Mouse (Mus musculus) hematopoietic stem cell, adult 5-6 weeks (primary cell): Measurements from ENCODE around the gene Olfr384. TPM values are rescaled to one million over a fixed set of nuclear protein-coding genes. Genes with fewer than 3 reads are reported as not detected.
"Not testable (repeated sequence)": the region's sequence is repeated elsewhere in the genome, so short reads cannot be mapped to it uniquely, and the experiment has no call there.

ENCODE experiments used
- ATAC-seq, 2 experiments: fragments of 125-278 bp in 1 of 2; replicated peaks in 1 of 2; 2 replicates each; pipeline ENCODE4 v1.8.0; 2016 to 2017; ENCODE audit warnings: inconsistent platforms in 2 of 2, mild to moderate bottlenecking in 2 of 2, moderate number of reproducible peaks in 2 of 2, low read depth in 1 of 2, moderate TSS enrichment in 1 of 2; ENCODE audit not compliant: low FRiP score in 2 of 2, poor library complexity in 2 of 2, severe bottlenecking in 2 of 2, insufficient read depth in 1 of 2, low TSS enrichment in 1 of 2
- total RNA-seq: library from RNA; stranded (forward); fragments of 172-1452, 232-1000 nt; gene quantifications from 2 replicates; pipeline ENCODE4 v1.2.3, GENCODE M21; 2017

The Olfr384 gene
- not detected in 2 replicates for total RNA-seq

DNA sequence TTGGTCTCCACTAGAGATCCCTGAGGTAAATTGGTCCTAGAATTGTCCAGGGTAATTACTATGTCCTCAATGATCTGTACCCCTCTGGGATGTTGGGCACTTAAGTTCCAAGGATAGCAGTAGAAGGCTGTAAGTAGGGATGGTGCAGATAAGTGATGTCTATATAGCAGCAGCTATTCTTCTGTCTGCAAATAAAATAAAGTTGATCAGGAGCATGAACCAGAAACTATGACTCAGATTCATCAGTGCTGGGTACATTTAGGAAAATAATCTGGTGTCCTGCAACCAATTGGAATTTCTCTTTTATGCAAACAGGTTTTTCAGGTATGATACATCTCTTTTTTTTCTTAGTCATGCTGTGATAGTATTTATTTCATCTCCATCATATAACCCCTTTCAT, at the start of gene Olfr384:
TSS of gene Olfr384 (plus strand) at position 301 of the 400 bp plus-strand sequence.
- no peak for ATAC-seq

DNA sequence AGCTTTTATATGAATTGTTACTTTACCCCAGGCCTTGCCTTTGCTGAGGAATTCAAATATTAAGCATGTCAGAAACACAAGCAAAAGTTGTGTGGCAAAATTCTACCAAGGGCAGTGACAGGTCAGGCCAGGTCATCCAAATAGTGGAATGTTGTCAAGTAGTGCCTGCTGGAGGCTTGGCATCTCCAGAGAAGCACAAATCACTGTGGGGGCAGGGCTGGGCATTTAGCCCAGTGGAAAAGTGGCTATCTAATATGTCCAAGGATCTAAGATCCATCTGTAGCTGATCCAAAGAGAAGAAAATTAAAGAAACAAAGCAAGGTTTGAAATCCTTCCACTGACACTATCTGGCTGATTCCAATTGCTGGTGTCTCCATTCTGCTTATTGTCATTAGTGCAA, 18.5 kb upstream of the Olfr384 start:
- ATAC-seq: no peak

DNA sequence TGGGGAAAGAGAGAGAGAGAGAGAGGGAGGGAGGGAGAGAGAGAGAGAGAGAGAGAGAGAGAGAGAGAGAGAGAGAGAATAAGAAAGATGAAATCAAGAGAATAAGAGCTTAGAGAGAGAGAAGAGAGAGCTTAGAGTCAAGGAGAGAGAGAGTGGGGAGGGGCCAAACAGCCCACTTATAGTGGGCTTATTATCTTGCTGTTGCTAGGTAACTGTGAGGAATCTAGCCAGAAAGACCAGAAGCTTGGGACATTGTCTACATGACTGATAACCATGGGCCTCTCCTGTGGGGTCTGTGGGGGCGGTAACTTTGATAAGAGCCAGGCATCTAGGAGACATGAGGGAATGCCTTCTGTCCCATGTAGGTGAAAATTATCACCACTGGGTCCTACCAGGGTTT, 15.2 kb upstream of the Olfr384 start:
- ATAC-seq: not testable (repeated sequence)

DNA sequence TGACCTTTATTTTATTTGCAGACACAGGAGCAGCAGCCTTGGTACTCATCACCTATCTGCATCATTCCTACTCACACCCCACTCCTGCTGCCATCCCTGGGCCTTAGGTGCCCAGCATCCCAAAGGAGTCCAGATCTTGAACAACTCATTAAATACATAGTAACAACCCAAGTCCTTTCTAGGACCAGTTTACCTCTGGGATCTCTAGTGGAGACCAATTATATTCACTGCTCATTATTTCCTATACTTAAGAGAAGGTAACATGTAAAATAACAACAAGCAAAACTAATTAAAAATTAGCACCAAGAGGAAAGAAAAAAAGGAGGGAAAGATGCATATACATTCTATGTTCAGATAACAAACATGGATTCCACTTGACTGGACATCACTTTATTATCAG, 5.5 kb upstream of the Olfr384 start, which contains the start of gene Olfr385:
TSS of gene Olfr385 (minus strand) at position 101 of the 400 bp plus-strand sequence.
- ATAC-seq: no peak

Other genes with a start within 250 kb of the Olfr384 start
- not detected in 2 replicates for gene Olfr20, start 247.8 kb upstream of the Olfr384 start, total RNA-seq
- gene Olfr376, start 227.3 kb upstream of the Olfr384 start, total RNA-seq: not detected in 2 replicates
- gene Olfr1, start 199.0 kb upstream of the Olfr384 start, total RNA-seq: not detected in 2 replicates
- not detected in 2 replicates for gene Olfr378, start 170.1 kb upstream of the Olfr384 start, total RNA-seq
- not detected in 2 replicates for gene Olfr380, start 141.1 kb upstream of the Olfr384 start, total RNA-seq
- not detected in 2 replicates for gene Olfr381, start 107.0 kb upstream of the Olfr384 start, total RNA-seq
- gene Olfr382, start 81.4 kb upstream of the Olfr384 start, total RNA-seq: not detected in 2 replicates
- gene Olfr385, start 5.6 kb upstream of the Olfr384 start, total RNA-seq: not detected in 2 replicates
- not detected in 2 replicates for gene Zfp735, start 90.2 kb downstream of the Olfr384 start, total RNA-seq
- gene Olfr389, start 182.1 kb downstream of the Olfr384 start, total RNA-seq: not detected in 2 replicates
- gene Olfr390, start 184.4 kb downstream of the Olfr384 start, total RNA-seq: not detected in 2 replicates
- gene Olfr391-ps, start 204.5 kb downstream of the Olfr384 start, total RNA-seq: not detected in 2 replicates
- not detected in 2 replicates for gene Olfr392, start 218.5 kb downstream of the Olfr384 start, total RNA-seq